Mouse (Mus musculus): ENCODE results near the gene Rgmb. TPM values are rescaled to one million over a fixed set of nuclear protein-coding genes. Genes with fewer than 3 reads are reported as not detected.

Gene Rgmb
- polyA plus RNA-seq, 1 experiment from 2014 or later, result 15.6 TPM

DNA sequence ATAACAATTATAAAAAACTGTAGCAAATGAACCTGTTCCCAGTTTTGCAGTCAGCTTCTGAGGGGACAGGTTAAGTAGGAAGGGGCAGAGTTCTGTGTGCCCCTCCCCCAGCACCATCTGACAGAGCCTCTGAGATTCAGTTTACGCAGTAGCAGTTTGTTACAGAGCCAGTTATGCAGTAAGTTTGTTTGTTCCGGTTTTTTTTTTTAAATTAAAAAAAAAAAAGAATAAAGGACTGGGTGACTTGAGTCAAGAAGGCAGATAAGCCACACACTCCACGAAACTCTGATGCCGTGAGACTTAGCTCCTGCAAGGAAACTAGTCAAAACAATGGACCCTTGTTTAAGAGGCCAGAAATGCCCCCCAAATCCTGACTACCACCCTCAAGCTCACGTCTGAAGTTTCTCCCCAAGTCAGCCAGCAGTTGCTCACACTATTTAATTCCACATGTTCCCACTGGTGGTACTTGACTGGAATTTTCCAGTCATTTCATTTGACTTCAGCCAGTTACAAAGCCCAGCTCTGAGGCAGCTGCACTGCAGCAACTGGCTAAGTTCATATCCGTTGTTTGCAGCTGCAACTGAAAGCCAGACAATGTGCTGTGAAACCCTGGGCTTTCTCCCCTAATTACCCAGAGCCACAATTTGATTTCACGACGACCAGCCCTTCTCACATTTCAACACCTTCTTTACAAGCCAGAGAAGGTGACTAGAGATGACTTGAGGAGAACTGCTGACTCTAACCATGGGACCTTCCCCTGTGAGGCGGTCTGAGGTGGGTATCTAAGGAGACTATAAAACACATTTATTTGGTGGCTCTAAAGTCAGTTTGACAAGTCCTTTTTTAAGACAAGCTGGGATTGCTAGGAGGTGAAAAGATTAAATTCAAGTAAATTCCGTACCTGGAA is 22.1 kb downstream of the Rgmb start:
- Histone ChIP-seq H3K4me3 (no peak overlapping the region), H3K27ac (ENCODE audit: poor library complexity, severe bottlenecking) (0 out of 2 replicates have a peak overlapping the region, but pooled peaks have one; percentile 42), H3K4me1 (replicated peaks) (peaks cover 30% of the 10 kb centered on the region), H3K9ac (no peak overlapping the region), H3K4me2 (peak overlapping the region; percentile 14), H3K36me3 (peaks cover 13% of the 10 kb centered on the region), H3K9me3 (replicated peaks) (no peaks in the 10 kb centered on the region), H3K27me3 (replicated peaks) (no peaks in the 10 kb centered on the region)
- ATAC-seq (ENCODE audit: insufficient number of reproducible peaks, low FRiP score), result no peak
- WGBS, result 17% methylated on average over 10 of the region's 10 CpGs

DNA sequence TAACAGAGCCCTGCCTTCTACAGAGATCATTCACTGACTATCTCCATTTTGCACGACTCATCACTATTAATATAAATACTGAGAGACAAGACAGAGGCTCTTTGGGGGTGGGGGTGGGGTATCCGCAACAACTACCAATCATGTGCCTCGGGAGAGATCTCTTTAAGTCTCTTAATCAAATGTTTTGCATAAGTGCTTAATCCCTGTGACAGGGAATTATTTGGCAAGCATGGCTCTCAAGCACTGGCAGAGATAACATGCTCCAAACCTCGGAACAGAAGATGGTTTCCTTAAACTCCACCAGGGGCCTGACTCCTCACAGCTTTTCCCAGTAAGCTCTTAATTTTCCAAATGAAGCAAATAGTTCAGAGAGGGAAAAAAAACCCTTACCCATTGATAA is 22.8 kb downstream of the Rgmb start:
- no peak overlapping the region for H3K4me3 ChIP-seq
- ATAC-seq (ENCODE audit: insufficient number of reproducible peaks, low FRiP score), result no peak

GRCm38 (mm10) chr17:15807295-15807984 is 23.4 kb downstream of the Rgmb start:
- peaks cover 13% of the 10 kb centered on the region for H3K36me3 ChIP-seq
- WGBS, result 73% methylated on average over 23 of the region's 23 CpGs
- H3K4me3 ChIP-seq, result no peak overlapping the region
- ATAC-seq (ENCODE audit: insufficient number of reproducible peaks, low FRiP score), result no peak
- no peak overlapping the region for H3K9ac ChIP-seq
- no peak overlapping the region for H3K27ac ChIP-seq (ENCODE audit: poor library complexity, severe bottlenecking)
- H3K4me1 ChIP-seq (replicated peaks), result peaks cover 29% of the 10 kb centered on the region
- H3K4me2 ChIP-seq, result no peak overlapping the region
- H3K27me3 ChIP-seq (replicated peaks), result no peaks in the 10 kb centered on the region
- 0 out of 2 replicates have a peak, but pooled peaks cover 1% of the 10 kb centered on the region for H3K9me3 ChIP-seq (replicated peaks)

More for the DNA sequence above, 22.8 kb downstream of the Rgmb start:
- H3K4me1 ChIP-seq (replicated peaks), result peaks cover 29% of the 10 kb centered on the region
- peaks cover 13% of the 10 kb centered on the region for H3K36me3 ChIP-seq
- H3K27me3 ChIP-seq (replicated peaks), result no peaks in the 10 kb centered on the region
- H3K27ac ChIP-seq (ENCODE audit: poor library complexity, severe bottlenecking), result no peak overlapping the region
- H3K4me2 ChIP-seq, result no peak overlapping the region
- H3K9ac ChIP-seq, result no peak overlapping the region
- no peaks in the 10 kb centered on the region for H3K9me3 ChIP-seq (replicated peaks)
- 35% methylated on average over 4 of the region's 4 CpGs for WGBS

DNA sequence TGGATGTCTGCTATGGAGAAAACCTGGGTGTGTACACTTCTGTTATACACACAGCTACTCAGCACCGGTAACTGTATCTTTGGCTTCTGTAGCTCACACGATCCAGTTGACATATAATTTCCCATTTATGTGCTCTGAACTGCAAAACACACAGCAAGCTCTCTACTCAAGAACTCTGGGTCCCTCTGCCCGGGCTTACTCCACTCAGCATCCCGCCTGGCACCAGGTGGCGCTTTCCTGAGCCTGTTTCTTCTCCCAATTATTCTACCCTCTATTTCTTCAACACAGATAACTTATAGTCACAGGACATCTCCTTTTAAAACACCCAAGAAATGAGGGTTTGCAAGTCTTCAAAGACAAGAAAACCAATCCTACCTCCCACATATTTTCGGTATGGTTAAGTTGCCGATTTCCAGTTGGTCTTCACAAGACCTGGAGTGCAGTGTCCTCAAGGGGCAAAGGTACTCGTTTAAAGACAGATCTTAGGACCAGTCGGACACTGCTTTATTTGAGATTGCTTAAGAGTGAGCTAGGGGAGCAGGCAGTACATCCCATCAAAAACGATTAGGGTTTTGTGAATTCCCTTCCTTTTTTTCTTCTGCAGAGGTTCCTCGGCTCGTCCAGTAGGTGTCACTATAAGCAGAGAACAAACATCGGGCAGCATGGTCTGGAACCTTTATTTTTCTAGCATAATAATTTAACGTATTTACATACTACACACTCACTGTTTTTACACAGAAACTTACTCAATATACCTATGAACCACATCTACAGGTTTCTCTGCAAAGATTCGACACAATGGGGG is 26.6 kb downstream of the Rgmb start:
- no peak overlapping the region for H3K4me2 ChIP-seq
- H3K27ac ChIP-seq (ENCODE audit: poor library complexity, severe bottlenecking), result no peak overlapping the region
- H3K27me3 ChIP-seq (replicated peaks), result no peaks in the 10 kb centered on the region
- peaks cover 20% of the 10 kb centered on the region for H3K4me1 ChIP-seq (replicated peaks)
- H3K9me3 ChIP-seq (replicated peaks), result 0 out of 2 replicates have a peak, but pooled peaks cover 3% of the 10 kb centered on the region
- peaks cover 13% of the 10 kb centered on the region for H3K36me3 ChIP-seq
- WGBS, result 47% methylated on average over 15 of the region's 15 CpGs
- H3K9ac ChIP-seq, result no peak overlapping the region
- ATAC-seq (ENCODE audit: insufficient number of reproducible peaks, low FRiP score), result peak; percentile 64; the same call in 1 of the 2 replicates
- no peak overlapping the region for H3K4me3 ChIP-seq

DNA sequence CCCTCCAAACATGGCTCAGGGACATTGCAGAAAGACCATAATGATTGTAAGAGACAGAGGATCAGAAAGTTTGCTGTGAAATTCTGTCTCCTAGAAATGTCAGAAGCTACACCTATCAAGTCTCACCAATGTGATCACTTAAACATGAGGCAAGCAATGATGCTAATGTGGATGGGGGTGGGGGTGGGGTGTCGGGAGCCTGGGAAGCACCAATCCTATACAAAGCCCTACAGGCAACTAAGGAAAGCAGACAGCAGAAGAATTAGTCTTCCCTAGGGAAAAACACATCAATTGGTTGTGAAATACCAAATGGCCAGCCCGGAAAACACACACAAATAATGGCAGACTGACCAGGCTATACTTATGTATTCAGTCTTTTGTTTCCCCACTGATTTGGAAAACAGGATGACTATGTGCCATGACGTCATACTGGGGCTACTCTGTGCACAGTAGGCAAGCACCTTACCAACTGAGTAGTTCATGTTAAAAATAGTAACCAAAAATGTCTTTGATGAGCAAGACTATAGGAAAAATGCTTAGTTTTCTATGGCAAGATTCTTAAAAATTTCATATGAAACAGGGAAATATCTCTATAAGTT is 31.5 kb downstream of the Rgmb start:
- H3K4me1 ChIP-seq (replicated peaks), result no peaks in the 10 kb centered on the region
- H3K27me3 ChIP-seq (replicated peaks), result no peaks in the 10 kb centered on the region
- 0 out of 2 replicates have a peak, but pooled peaks cover 11% of the 10 kb centered on the region for H3K9me3 ChIP-seq (replicated peaks)
- no peak overlapping the region for H3K4me2 ChIP-seq
- no peak for ATAC-seq (ENCODE audit: insufficient number of reproducible peaks, low FRiP score)
- WGBS, result 79% methylated on average over 3 of the region's 3 CpGs
- no peak overlapping the region for H3K9ac ChIP-seq
- no peak overlapping the region for H3K27ac ChIP-seq (ENCODE audit: poor library complexity, severe bottlenecking)
- no peak overlapping the region for H3K4me3 ChIP-seq
- H3K36me3 ChIP-seq, result no peaks in the 10 kb centered on the region

DNA sequence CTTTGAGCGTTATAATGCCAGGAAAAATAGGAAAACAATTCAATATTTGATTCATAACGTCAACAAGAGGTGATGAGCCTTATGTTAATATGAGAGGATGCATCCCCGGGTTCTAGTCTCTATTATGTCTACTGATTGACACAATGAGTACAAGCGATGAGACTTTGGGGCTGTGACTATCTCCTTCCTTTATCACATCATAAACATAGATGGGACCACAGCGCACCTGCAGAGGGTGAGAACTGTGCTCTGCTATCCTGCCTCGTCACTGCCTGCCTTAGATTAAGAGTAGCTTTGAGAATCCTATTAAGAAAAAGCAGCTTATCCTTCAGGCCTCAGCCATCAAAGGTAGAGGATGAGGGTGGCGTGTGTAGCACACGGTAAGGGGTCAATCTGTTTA is 40.1 kb downstream of the Rgmb start:
- Histone ChIP-seq H3K36me3 (no peaks in the 10 kb centered on the region), H3K4me3 (no peak overlapping the region), H3K4me2 (no peak overlapping the region), H3K9me3 (replicated peaks) (0 out of 2 replicates have a peak, but pooled peaks cover 5% of the 10 kb centered on the region), H3K27ac (ENCODE audit: poor library complexity, severe bottlenecking) (no peak overlapping the region), H3K4me1 (replicated peaks) (no peaks in the 10 kb centered on the region), H3K9ac (no peak overlapping the region), H3K27me3 (replicated peaks) (no peaks in the 10 kb centered on the region)
- WGBS, result 80% methylated on average over 8 of the region's 8 CpGs
- ATAC-seq (ENCODE audit: insufficient number of reproducible peaks, low FRiP score), result no peak

DNA sequence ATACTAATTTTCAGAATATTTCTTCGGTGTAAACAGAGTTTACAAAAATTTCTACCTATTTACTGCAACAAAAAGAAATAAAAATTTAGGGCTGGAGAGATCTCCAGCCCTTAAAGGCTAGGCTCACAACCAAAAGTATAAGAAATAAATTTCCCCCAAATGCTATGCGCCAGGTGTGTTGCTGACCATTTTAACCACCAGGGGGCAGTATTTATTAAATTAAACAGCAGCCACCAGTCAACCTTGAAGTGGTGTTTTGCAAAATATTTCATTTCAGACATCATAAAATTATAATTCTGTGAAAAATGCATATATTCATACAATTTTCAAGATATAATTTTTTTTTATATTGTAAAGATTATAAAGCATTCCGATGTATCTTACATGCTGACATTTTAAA is 43.8 kb downstream of the Rgmb start:
- Histone ChIP-seq H3K36me3 (no peaks in the 10 kb centered on the region), H3K4me3 (no peak overlapping the region), H3K27me3 (replicated peaks) (no peaks in the 10 kb centered on the region), H3K9ac (no peak overlapping the region), H3K27ac (ENCODE audit: poor library complexity, severe bottlenecking) (no peak overlapping the region), H3K4me1 (replicated peaks) (no peaks in the 10 kb centered on the region), H3K4me2 (no peak overlapping the region), H3K9me3 (replicated peaks) (no peaks in the 10 kb centered on the region)
- ATAC-seq (ENCODE audit: insufficient number of reproducible peaks, low FRiP score), result no peak
- 21% methylated on average over 3 of the region's 3 CpGs for WGBS

GRCm38 (mm10) chr17:15777979-15778378 is 52.9 kb downstream of the Rgmb start:
- H3K9me3 ChIP-seq (replicated peaks), result no peaks in the 10 kb centered on the region
- no peak overlapping the region for H3K4me2 ChIP-seq
- ATAC-seq (ENCODE audit: insufficient number of reproducible peaks, low FRiP score), result no peak
- 83% methylated on average over 6 of the region's 6 CpGs for WGBS
- no peak overlapping the region for H3K4me3 ChIP-seq
- H3K36me3 ChIP-seq, result no peaks in the 10 kb centered on the region
- H3K27me3 ChIP-seq (replicated peaks), result no peaks in the 10 kb centered on the region
- H3K4me1 ChIP-seq (replicated peaks), result peaks cover 4% of the 10 kb centered on the region; the same call in 1 of the 2 replicates
- H3K27ac ChIP-seq (ENCODE audit: poor library complexity, severe bottlenecking), result no peak overlapping the region
- H3K9ac ChIP-seq, result no peak overlapping the region

DNA sequence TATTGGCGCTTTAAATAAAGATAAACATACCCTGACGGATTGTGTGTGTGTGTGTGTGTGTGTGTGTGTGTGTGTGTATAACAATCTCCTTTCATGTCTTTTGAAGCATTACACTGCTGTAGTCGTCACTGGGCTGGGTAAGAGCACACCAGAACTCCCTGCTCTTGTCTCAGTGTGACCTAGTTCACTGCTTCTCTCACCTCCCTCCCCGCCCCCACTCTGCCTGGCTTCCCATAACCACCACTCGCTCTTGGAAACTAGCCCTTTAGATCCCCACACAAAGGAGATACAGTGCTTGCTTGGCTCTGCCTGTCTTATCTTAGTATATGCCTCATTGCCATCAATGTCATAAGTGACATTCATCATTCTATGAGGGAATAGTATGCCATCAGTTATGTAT is 54.5 kb downstream of the Rgmb start:
- Histone ChIP-seq H3K36me3 (0 out of 2 replicates have a peak, but pooled peaks cover 3% of the 10 kb centered on the region), H3K4me3 (no peak overlapping the region), H3K9ac (no peak overlapping the region), H3K9me3 (replicated peaks) (no peaks in the 10 kb centered on the region), H3K27me3 (replicated peaks) (no peaks in the 10 kb centered on the region), H3K27ac (ENCODE audit: poor library complexity, severe bottlenecking) (no peak overlapping the region), H3K4me2 (no peak overlapping the region), H3K4me1 (replicated peaks) (peaks cover 4% of the 10 kb centered on the region; the same call in 1 of the 2 replicates)
- WGBS, result 65% methylated on average over 5 of the region's 5 CpGs
- ATAC-seq (ENCODE audit: insufficient number of reproducible peaks, low FRiP score), result no peak

DNA sequence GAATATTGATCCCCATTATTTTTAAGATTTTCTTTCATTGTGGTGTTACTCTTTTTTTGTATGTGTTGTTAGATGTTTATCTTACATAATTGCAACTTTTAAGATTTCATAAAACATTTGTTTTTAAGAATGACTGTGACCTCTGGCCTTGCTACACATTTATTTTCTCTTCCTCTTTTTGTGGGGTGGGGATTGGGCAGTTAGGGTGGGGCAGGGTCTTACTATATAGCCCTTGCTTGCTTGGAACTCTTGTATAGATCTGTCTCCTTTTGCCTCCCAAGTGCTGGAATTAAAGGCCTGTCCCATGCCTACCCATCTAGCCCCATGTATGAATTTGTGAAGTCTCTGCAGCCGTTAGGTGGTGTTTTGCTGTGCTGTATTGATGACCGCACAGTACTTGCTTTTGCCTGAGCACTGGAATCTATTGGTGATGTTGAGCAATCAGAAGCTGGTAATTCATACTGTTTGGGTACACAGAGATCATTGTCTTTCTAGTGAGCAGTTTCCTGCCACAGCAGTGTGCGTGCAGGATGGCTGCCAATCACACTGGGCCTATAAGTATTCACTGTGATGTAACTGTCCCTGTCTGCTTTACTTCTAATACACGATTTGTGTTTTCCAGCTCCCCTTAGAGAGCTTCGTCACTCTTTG is 56.1 kb downstream of the Rgmb start:
- no peak for ATAC-seq (ENCODE audit: insufficient number of reproducible peaks, low FRiP score)
- H3K4me1 ChIP-seq (replicated peaks), result peaks cover 4% of the 10 kb centered on the region; the same call in 1 of the 2 replicates
- H3K4me2 ChIP-seq, result no peak overlapping the region
- no peaks in the 10 kb centered on the region for H3K27me3 ChIP-seq (replicated peaks)
- 78% methylated on average over 5 of the region's 5 CpGs for WGBS
- H3K9ac ChIP-seq, result no peak overlapping the region
- no peak overlapping the region for H3K4me3 ChIP-seq
- H3K9me3 ChIP-seq (replicated peaks), result no peaks in the 10 kb centered on the region
- peaks cover 18% of the 10 kb centered on the region for H3K36me3 ChIP-seq
- no peak overlapping the region for H3K27ac ChIP-seq (ENCODE audit: poor library complexity, severe bottlenecking)

Measured in heart, embryonic 12.5 days (tissue).